In the genomic region with DNA sequence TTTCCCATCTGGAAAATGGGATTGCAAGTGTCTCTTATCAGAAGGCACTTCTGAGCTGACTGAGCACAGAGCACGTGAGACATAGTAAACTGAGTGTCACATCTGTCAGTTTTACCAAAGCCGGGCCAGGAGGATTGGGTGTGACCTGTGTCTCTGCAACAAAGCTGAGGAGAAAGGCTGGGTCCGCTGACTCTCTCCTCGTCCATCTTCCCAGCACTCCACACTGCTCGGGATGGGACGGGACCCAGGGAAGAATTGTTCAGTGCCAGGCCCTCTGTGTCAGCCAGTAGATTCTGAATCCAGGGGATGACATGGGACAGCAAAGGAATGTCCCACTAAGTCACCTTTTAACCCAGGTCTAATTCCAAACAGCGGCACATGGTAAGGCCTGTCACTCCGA, we compare ENCODE assay signal across 16 mouse cellular contexts.
"Had no signal": no experiment of that assay in that cellular context is flagged by ENCODE, and none has a peak within 500 bp of the region (broad histone marks: within the 10 kb centered on the region; RNA-seq: fewer than 3 reads in every experiment).

No protein-coding gene starts in this region.

- H3K9ac ChIP-seq: intestine, embryonic 15.5 days; limb, embryonic 15.5 days; liver, embryonic 12.5 days; midbrain, embryonic 15.5 days; neural tube, embryonic 12.5 days; stomach, embryonic 15.5 days had no signal

- ATAC-seq: intestine, embryonic 15.5 days; liver, embryonic 12.5 days; midbrain, embryonic 15.5 days had no signal

- H3K4me3 ChIP-seq: intestine, embryonic 15.5 days; layer of hippocampus, adult 2 months; left cerebral cortex, adult 2 months; limb, embryonic 15.5 days; liver, embryonic 12.5 days; megakaryocyte, embryonic 14.5 days; midbrain, embryonic 15.5 days; neural tube, embryonic 12.5 days; stomach, embryonic 15.5 days had no signal

- H3K9me3 ChIP-seq: intestine, embryonic 15.5 days; limb, embryonic 15.5 days; liver, embryonic 12.5 days; megakaryocyte, embryonic 14.5 days; midbrain, embryonic 15.5 days; neural tube, embryonic 12.5 days; stomach, embryonic 15.5 days had no signal

- DNase-seq: kidney, adult 18-20 months; kidney, postnatal 10 days; kidney, postnatal 4 days; thymus, adult 2 months; thymus, postnatal 25 days had no signal

- H3K4me2 ChIP-seq: intestine, embryonic 15.5 days; limb, embryonic 15.5 days; liver, embryonic 12.5 days; midbrain, embryonic 11.5 days; midbrain, embryonic 15.5 days; neural tube, embryonic 12.5 days; stomach, embryonic 15.5 days had no signal

- H3K4me1 ChIP-seq: intestine, embryonic 15.5 days; liver, embryonic 12.5 days; midbrain, embryonic 15.5 days; stomach, embryonic 15.5 days had no signal

- H3K27me3 ChIP-seq: intestine, embryonic 15.5 days; limb, embryonic 15.5 days; liver, embryonic 12.5 days; midbrain, embryonic 15.5 days; neural tube, embryonic 12.5 days; stomach, embryonic 15.5 days had no signal

- H3K36me3 ChIP-seq: intestine, embryonic 15.5 days; limb, embryonic 15.5 days; liver, embryonic 12.5 days; midbrain, embryonic 15.5 days; neural tube, embryonic 12.5 days; stomach, embryonic 15.5 days had no signal

- H3K27ac ChIP-seq: intestine, embryonic 15.5 days; layer of hippocampus, adult 2 months; left cerebral cortex, adult 2 months; limb, embryonic 15.5 days; liver, embryonic 12.5 days; macrophage; midbrain, embryonic 15.5 days; neural tube, embryonic 12.5 days; stomach, embryonic 15.5 days had no signal
